Mouse (Mus musculus): ENCODE measurements around the gene E2f6. TPM values are rescaled to one million over a fixed set of nuclear protein-coding genes. Genes with fewer than 3 reads are reported as not detected.

Gene E2f6
- polyA plus RNA-seq, 1 experiment from 2014 or later = 11.7 TPM

GRCm38 (mm10) chr12:16882442-16882841, 71.7 kb downstream of the E2f6 start:
- Histone ChIP-seq H3K4me3 (ENCODE audit: low read depth, low read length) (no peak overlapping the region), H3K9me3 (ENCODE audit: control insufficient read depth) (no peaks in the 10 kb centered on the region), H3K4me2 (replicated peaks; ENCODE audit: low read depth) (no peak overlapping the region), H3K27ac (ENCODE audit: low read depth, low read length) (no peak overlapping the region), H3K4me1 (replicated peaks; ENCODE audit: control insufficient read depth, insufficient read depth, low read length) (peaks cover 6% of the 10 kb centered on the region; the same call in 1 of the 2 replicates), H3K27me3 (replicated peaks; ENCODE audit: control insufficient read depth, insufficient read depth, low read length) (no peaks in the 10 kb centered on the region), H3K9ac (ENCODE audit: low read depth, low read length) (no peak overlapping the region), H3K36me3 (ENCODE audit: control insufficient read depth, insufficient read depth) (no peaks in the 10 kb centered on the region)
- 55% methylated on average over 3 of the region's 3 CpGs for WGBS
- TF ChIP-seq CTCF (IDR thresholded peaks at IDR 0.05; ENCODE audit: low read depth) = no peak
- ATAC-seq = peak; percentile 55

GRCm38 (mm10) chr12:16883111-16883510, 72.3 kb downstream of the E2f6 start:
- H3K9me3 ChIP-seq (ENCODE audit: control insufficient read depth) = no peaks in the 10 kb centered on the region
- H3K36me3 ChIP-seq (ENCODE audit: control insufficient read depth, insufficient read depth) = no peaks in the 10 kb centered on the region
- no peak overlapping the region for H3K4me2 ChIP-seq (replicated peaks; ENCODE audit: low read depth)
- H3K27ac ChIP-seq (ENCODE audit: low read depth, low read length) = no peak overlapping the region
- H3K4me3 ChIP-seq (ENCODE audit: low read depth, low read length) = no peak overlapping the region
- ATAC-seq = no peak
- peaks cover 4% of the 10 kb centered on the region; the same call in 1 of the 2 replicates for H3K4me1 ChIP-seq (replicated peaks; ENCODE audit: control insufficient read depth, insufficient read depth, low read length)
- WGBS = 78% methylated on average over 7 of the region's 7 CpGs
- H3K27me3 ChIP-seq (replicated peaks; ENCODE audit: control insufficient read depth, insufficient read depth, low read length) = no peaks in the 10 kb centered on the region
- H3K9ac ChIP-seq (ENCODE audit: low read depth, low read length) = no peak overlapping the region
- no peak for TF ChIP-seq CTCF (IDR thresholded peaks at IDR 0.05; ENCODE audit: low read depth)

DNA sequence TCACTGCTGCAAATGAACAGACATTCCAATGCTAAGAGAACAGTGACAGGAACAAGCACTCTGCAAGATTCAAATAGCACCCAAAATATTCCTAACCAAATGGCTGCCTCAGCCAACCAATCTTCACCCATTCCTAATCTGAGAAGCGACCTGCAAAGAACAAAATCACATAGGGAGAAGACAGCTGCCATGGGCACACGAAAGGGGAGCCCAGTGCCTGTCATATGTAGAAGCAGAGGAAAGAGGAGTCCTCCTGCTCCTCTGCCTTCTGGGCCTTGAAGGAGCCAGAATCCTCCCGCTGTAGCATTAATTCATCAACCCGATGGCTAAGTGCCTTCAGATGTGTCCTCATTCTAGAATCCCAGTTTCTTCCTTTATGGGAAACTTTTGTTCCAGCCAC, 73.8 kb downstream of the E2f6 start:
- no peak for TF ChIP-seq CTCF (IDR thresholded peaks at IDR 0.05; ENCODE audit: low read depth)
- ATAC-seq = no peak
- no peak overlapping the region for H3K4me2 ChIP-seq (replicated peaks; ENCODE audit: low read depth)
- no peaks in the 10 kb centered on the region for H3K9me3 ChIP-seq (ENCODE audit: control insufficient read depth)
- H3K4me1 ChIP-seq (replicated peaks; ENCODE audit: control insufficient read depth, insufficient read depth, low read length) = no peaks in the 10 kb centered on the region
- H3K36me3 ChIP-seq (ENCODE audit: control insufficient read depth, insufficient read depth) = no peaks in the 10 kb centered on the region
- H3K27ac ChIP-seq (ENCODE audit: low read depth, low read length) = no peak overlapping the region
- no peak overlapping the region for H3K4me3 ChIP-seq (ENCODE audit: low read depth, low read length)
- no peaks in the 10 kb centered on the region for H3K27me3 ChIP-seq (replicated peaks; ENCODE audit: control insufficient read depth, insufficient read depth, low read length)
- H3K9ac ChIP-seq (ENCODE audit: low read depth, low read length) = no peak overlapping the region
- 91% methylated on average over 4 of the region's 4 CpGs for WGBS

GRCm38 (mm10) chr12:16886354-16886753, 75.6 kb downstream of the E2f6 start:
- Histone ChIP-seq H3K4me1 (replicated peaks; ENCODE audit: control insufficient read depth, insufficient read depth, low read length) (no peaks in the 10 kb centered on the region), H3K9me3 (ENCODE audit: control insufficient read depth) (no peaks in the 10 kb centered on the region), H3K27me3 (replicated peaks; ENCODE audit: control insufficient read depth, insufficient read depth, low read length) (no peaks in the 10 kb centered on the region), H3K4me2 (replicated peaks; ENCODE audit: low read depth) (no peak overlapping the region), H3K4me3 (ENCODE audit: low read depth, low read length) (no peak overlapping the region), H3K36me3 (ENCODE audit: control insufficient read depth, insufficient read depth) (no peaks in the 10 kb centered on the region), H3K9ac (ENCODE audit: low read depth, low read length) (no peak overlapping the region), H3K27ac (ENCODE audit: low read depth, low read length) (no peak overlapping the region)
- whole genome bisulfite sequencing = 93% methylated on average over 6 of the region's 6 CpGs
- TF ChIP-seq CTCF (IDR thresholded peaks at IDR 0.05; ENCODE audit: low read depth) = no peak
- no peak for ATAC-seq

Small RNAs within 50 kb of the gene (microRNA-seq; reads per million reads assigned to microRNA genes)
- gene Gm44305 = not detected

Other genes starting within 250 kb of the E2f6 start
- gene Lpin1, start 200.0 kb upstream of the E2f6 start, polyA plus RNA-seq (2015; fragmentation: Nextera tagmentation; extraction: Ambion mirVana) = 3.1 and 3.6 TPM in 2 replicates
- 0.09 TPM in 1 of 2 replicates, not detected in the other for gene Ntsr2, start 157.6 kb upstream of the E2f6 start, polyA plus RNA-seq (2015; fragmentation: Nextera tagmentation; extraction: Ambion mirVana)
- gene Greb1, start 10.1 kb upstream of the E2f6 start, polyA plus RNA-seq (2015; fragmentation: Nextera tagmentation; extraction: Ambion mirVana) = 2.5 and 3.4 TPM in 2 replicates
- 13.3 and 16.9 TPM in 2 replicates for gene Rock2, start 83.9 kb downstream of the E2f6 start, polyA plus RNA-seq (2015; fragmentation: Nextera tagmentation; extraction: Ambion mirVana)
- gene Pqlc3, start 189.4 kb downstream of the E2f6 start, polyA plus RNA-seq (2015; fragmentation: Nextera tagmentation; extraction: Ambion mirVana) = 15.9 and 19.2 TPM in 2 replicates
- gene 2410004P03Rik, start 200.8 kb downstream of the E2f6 start, polyA plus RNA-seq (2015; fragmentation: Nextera tagmentation; extraction: Ambion mirVana) = 0.12 and 0.18 TPM in 2 replicates

All from intestine, postnatal 0 days (tissue).